Mouse (Mus musculus): Measurements from ENCODE around the gene Wbp1l.

Wbp1l gene

DNA sequence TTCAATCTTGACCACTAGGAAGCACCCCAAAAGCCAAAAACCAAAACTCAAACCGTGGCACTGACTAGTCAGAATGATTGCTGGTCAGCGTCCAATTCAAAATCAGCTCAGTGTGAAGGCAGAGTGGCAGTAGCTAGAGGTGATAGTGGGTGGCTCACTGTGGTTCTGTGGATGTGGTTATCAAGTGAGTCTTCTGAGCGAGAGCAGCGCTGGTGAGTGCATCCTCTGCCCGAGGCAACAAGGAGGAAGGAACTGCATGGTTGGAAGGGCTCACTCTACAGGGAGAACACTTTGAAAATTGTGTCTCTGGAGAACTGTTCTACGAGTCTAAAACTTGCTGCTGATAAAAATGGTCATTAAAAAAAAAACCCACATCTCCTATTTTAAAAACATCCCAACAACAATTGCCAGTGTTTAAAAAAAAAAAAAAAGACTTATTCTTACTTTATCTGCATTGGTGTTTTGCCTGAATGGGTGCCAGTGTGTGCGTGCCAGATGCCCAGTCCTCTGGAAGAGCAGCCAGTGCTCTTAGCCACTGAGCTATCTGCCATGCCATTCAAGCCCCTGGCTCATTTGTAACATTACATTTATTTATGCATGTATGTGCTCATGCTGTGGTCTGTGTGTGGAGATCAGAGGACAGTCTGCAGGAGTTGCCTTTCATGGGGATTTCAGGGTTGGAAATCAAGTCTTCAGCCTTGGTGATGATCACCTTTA, 107.1 kb downstream of the Wbp1l start:
- peak; percentile 21 for DNase-seq (ENCODE audit: low spot score)

DNA sequence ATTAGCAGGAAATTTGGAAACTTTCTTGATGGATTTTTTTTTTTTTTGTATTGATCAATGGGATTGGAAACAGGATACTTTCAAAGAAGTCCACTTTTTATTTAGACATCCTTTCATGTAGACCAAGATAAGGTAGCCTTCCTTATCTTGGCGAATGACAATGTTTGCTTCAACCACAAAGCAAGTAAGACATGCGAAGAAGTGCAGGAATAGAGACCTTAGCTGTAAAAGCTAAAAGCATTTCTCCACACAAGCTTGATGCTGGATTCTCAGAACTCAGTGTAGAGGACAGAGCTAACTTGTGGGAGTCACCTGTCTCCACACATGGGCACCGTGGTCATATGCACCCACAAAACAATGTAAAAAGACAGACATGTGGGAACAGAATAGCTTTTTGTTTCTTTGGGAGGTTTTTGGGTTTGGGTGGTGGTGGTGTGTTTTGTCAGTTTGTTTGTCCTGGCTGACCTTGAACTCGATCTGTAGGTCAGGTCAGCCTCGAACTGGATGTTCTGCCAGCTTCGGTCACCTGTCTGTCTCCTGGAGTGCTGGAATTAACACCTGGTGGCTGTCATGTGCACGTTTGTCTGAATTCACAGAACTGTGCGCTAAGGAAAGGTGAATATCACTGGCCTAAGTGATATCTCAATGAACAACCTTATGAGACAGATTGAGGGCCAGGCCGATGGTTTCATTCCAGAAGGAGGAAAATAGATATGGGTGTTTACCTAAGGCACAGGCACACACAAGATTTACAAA, 107.8 kb downstream of the Wbp1l start:
- DNase-seq (ENCODE audit: low spot score): no peak
